Mouse (Mus musculus) layer of hippocampus, adult 2 months (tissue): Measurements from ENCODE around the gene Fam168a. TPM values are rescaled to one million over a fixed set of nuclear protein-coding genes. Genes with fewer than 3 reads are reported as not detected.

Experiments used
- DNase-seq, 2 experiments: peaks; one replicate each; pipeline ENCODE4 v3.0.0; 2022; ENCODE audit warnings: low spot score in 2 of 2
- H3K27ac ChIP-seq: fragments of 200-600 bp; 2 replicates; pipeline ENCODE4 v1.8.1; 2022
- H3K4me3 ChIP-seq: fragments of 200-600 bp; 2 replicates; pipeline ENCODE4 v1.8.1; 2022; ENCODE audit warnings: mild to moderate bottlenecking
- CTCF ChIP-seq: fragments of 200-600 bp; conservative IDR thresholded peaks from 2 replicates; pipeline ENCODE4 v1.8.1; 2022; ENCODE audit warnings: antibody characterized with exemption, mild to moderate bottlenecking, moderate library complexity
- total RNA-seq, 2 experiments: library from RNA; stranded (reverse); gene quantifications; 2 replicates each; pipeline ENCODE4 v1.2.3; 2021

Gene Fam168a
- total RNA-seq, 2 experiments from 2014 or later = 220 to 229 TPM

DNA sequence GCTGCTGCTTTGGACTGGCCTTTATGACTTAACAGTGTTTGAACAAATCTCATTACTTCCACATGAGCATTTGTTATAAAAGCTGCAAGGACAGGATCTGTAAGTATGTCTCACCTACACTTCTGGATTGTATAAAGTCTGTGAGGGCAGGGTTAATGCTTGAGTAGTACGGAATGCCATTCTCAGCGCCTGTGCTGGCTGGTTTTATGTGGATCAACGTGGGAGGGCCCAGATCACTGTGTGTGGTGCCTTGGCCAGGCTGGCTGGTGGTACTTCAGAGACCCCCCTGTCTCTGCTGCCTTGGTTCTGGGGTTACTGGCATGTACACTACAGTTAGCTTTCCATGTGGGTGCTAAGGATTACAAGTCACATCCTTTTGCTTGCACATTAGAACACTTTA lies 61.1 kb downstream of the Fam168a start:
- Histone ChIP-seq H3K27ac (no peak overlapping the region), H3K4me3 (no peak overlapping the region)
- DNase-seq = no peak
- TF ChIP-seq CTCF = no peak

- Histone ChIP-seq H3K4me3 (no peak overlapping the region), H3K27ac (no peak overlapping the region)
- no peak for DNase-seq
- no peak for TF ChIP-seq CTCF
Observed at GRCm38 (mm10) chr7:100768009-100768408, 61.6 kb downstream of the Fam168a start.

- Histone ChIP-seq H3K27ac (peak overlapping the region; percentile 12; the same call in 1 of the 2 replicates), H3K4me3 (no peak overlapping the region)
- no peak for TF ChIP-seq CTCF
- no peak for DNase-seq
Observed at GRCm38 (mm10) chr7:100769534-100770083, 63.2 kb downstream of the Fam168a start.

DNA sequence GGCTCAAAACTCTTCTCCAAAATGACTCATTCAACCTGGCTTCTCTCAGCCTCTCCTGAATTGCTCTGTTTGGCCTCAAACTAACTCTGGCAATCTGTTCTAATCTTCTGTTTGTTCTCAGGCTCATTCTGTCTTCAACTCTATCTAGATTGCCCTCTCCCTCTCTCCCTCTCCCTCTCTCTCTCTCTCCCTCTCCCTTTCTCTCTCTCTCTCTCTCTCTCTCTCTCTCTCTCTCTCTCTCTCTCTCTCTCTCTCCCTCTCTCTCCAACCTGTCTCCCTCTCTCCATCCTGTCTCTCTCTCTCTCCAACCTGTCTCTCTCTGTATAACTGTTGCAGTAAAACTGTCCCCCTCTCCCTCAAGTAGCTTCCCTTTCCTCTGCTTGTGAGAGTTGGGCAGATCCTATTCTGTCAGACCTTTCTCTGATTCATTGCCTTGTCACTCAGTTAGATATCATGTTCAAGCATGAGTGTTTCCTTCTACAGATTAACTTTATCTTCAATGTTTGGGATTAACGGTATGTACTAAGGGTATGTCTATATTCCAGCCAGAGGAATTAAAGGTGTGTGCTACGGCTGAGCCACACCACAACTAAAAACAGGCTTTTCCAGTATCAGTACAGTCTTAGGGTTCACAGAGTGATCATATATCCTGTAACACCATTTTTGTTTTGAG lies 64.4 kb downstream of the Fam168a start:
- no peak for TF ChIP-seq CTCF

DNA sequence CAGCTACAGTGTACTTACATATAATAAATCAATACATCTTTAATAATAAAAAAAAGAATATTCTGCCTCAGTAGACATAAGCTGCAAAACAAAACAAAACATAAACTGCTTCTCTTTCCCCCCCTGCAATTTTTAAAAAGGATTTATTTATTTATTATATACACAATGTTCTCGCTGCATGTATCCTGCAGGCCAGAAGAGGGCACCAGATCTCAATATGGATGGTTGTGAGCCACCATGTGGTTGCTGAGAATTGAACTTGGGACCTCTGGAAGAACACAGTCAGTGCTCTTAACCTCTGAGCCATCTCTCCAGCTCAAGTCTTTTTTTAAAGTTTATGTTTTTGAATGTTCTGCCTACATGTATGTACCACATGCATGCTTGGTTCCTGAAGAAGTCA lies 67.8 kb downstream of the Fam168a start:
- TF ChIP-seq CTCF = peak; percentile 61
- H3K27ac ChIP-seq = no peak overlapping the region
- DNase-seq = no peak
- H3K4me3 ChIP-seq = no peak overlapping the region

More for the DNA sequence above, 64.4 kb downstream of the Fam168a start:
- Histone ChIP-seq H3K4me3 (no peak overlapping the region), H3K27ac (no peak overlapping the region)
- DNase-seq = no peak

- no peak for DNase-seq
- no peak for TF ChIP-seq CTCF
- H3K4me3 ChIP-seq = no peak overlapping the region
- H3K27ac ChIP-seq = no peak overlapping the region
Observed at GRCm38 (mm10) chr7:100775810-100776209, 69.4 kb downstream of the Fam168a start.

DNA sequence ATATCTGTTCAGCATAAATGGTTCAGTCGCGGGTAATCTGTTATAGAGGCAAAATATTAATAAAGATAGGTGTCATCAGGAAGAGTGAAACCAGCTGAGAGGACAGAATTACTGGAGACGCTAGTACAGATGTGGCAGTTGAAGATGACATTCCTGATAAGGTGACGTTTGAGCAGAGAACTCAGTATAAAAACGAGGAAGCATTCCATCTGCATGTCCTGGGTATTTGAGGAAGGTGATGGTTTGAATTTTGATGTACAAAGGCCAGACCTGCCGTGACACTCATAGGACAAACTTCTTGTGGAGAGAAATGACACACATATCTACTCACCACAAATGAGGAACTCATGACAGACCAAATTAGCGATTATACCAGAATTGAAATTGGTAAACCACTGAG lies 73.8 kb downstream of the Fam168a start:
- H3K27ac ChIP-seq = no peak overlapping the region
- no peak for DNase-seq
- H3K4me3 ChIP-seq = no peak overlapping the region
- TF ChIP-seq CTCF = no peak

DNA sequence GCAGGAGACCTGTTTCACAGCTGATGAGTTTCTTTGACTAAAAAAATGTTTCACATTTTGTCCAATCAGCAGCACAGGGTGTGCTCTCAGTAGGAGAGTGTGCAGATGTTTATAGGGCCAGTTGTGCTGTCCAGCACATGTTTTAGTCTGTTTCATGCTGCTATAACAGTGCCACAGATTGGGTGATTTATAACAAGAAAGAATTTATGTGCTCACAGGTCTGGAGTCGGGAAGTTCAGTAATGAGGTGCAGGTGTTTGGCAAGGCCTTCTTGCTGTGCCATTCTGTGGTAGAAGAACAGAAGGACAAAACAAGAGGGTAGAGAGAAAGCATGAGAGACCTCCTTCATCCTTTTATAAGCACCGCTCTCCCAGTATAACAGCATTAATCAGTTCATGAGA lies 78.2 kb downstream of the Fam168a start:
- H3K27ac ChIP-seq = no peak overlapping the region
- no peak for DNase-seq
- no peak overlapping the region for H3K4me3 ChIP-seq
- TF ChIP-seq CTCF = no peak

GRCm38 (mm10) chr7:100785426-100785825 lies 79.0 kb downstream of the Fam168a start:
- TF ChIP-seq CTCF = no peak
- Histone ChIP-seq H3K4me3 (no peak overlapping the region), H3K27ac (no peak overlapping the region)
- DNase-seq = no peak

DNA sequence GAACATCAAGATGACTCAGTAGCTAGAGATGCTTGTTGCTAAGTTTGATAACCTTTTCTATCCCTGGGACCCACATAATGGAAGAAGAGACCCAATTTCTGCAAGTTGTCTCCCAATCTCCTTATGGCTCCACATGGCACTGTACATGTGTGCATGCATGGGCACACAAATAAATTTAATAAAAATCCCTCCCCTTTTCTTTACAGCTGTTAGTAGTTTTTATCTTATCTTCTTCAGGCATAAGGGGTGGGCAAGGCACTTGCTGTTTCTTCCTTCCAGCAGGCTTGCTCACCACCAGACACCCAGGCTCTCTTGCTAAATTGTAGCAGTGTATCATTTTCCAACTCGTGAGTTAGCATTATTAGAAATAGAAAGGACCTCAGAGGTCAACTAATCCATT lies 79.6 kb downstream of the Fam168a start:
- Histone ChIP-seq H3K27ac (no peak overlapping the region), H3K4me3 (no peak overlapping the region)
- no peak for DNase-seq
- no peak for TF ChIP-seq CTCF

GRCm38 (mm10) chr7:100788291-100788690 lies 81.9 kb downstream of the Fam168a start:
- no peak overlapping the region for H3K4me3 ChIP-seq
- DNase-seq = no peak
- TF ChIP-seq CTCF = no peak
- H3K27ac ChIP-seq = peak overlapping the region; percentile 55; the same call in 1 of the 2 replicates

- Histone ChIP-seq H3K4me3 (no peak overlapping the region), H3K27ac (no peak overlapping the region)
- peak; percentile 80 for TF ChIP-seq CTCF
- peak in 1 of 2 experiments; percentile 13 for DNase-seq
Observed at GRCm38 (mm10) chr7:100798810-100799209, 92.4 kb downstream of the Fam168a start.

- no peak for DNase-seq
- H3K4me3 ChIP-seq = no peak overlapping the region
- H3K27ac ChIP-seq = peak overlapping the region; percentile 10; the same call in 1 of the 2 replicates
- no peak for TF ChIP-seq CTCF
Observed at GRCm38 (mm10) chr7:100805391-100805790, 99.0 kb downstream of the Fam168a start.

- peak overlapping the region; percentile 20; the same call in 1 of the 2 replicates for H3K27ac ChIP-seq
Observed at GRCm38 (mm10) chr7:100811912-100812311, 105.5 kb downstream of the Fam168a start.

More at GRCm38 (mm10) chr7:100811912-100812311, 105.5 kb downstream of the Fam168a start:
- H3K4me3 ChIP-seq = no peak overlapping the region
- TF ChIP-seq CTCF = no peak
- no peak for DNase-seq
